Mouse (Mus musculus): ENCODE results near the gene Celsr3. TPM values are rescaled to one million over a fixed set of nuclear protein-coding genes. Genes with fewer than 3 reads are reported as not detected.
A peak's percentile ranks its signal among the peaks of the same experiment; 100 is the strongest.

Gene Celsr3
- total and polyA plus RNA-seq, 2 experiments from 2014 or later, result 5.8 to 86.4 TPM

GRCm38 (mm10) chr9:108783548-108784463 lies 42.3 kb upstream of the Celsr3 start, which contains the start of gene Ip6k2:
TSS of gene Ip6k2 (plus strand) at chr9:108783796.
- H3K4me1 ChIP-seq (ENCODE audit: insufficient read depth, low read length), result peaks cover 42% of the 10 kb centered on the region
- under 1% methylated on average over 56 of the region's 56 CpGs for WGBS

DNA sequence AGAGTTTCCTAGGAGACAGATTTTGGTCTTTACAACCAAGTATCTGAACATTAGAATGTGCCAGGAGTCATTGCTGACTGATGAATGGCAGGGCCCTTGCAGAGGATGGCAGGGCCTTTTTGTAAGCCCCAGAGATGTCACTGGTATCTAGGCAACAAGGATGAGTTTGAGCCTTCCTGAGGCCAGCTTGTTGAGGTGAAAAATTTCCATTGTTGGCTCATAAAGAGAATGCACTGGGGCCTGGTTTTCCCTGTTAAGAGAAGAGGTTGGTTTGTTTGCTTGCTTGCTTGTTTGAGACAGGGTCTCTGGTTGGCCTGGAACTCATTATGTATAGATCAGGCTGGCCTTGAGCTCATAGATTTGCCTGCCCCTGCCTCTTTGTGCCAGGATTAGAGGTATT lies 40.7 kb upstream of the Celsr3 start:
- Histone ChIP-seq H3K4me1 (ENCODE audit: insufficient read depth, low read length) (peaks cover 49% of the 10 kb centered on the region), H3K9me3 (ENCODE audit: low read length) (no peaks in the 10 kb centered on the region), H3K36me3 (ENCODE audit: insufficient read depth, low read length) (no peaks in the 10 kb centered on the region), H3K4me3 (ENCODE audit: low read length) (peak overlapping the region; percentile 81), H3K9ac (replicated peaks; ENCODE audit: low read length) (peak overlapping the region; percentile 95), H3K4me2 (ENCODE audit: low read depth, low read length) (peak overlapping the region; percentile 67), H3K27me3 (ENCODE audit: insufficient read depth, low read length) (no peaks in the 10 kb centered on the region), H3K27ac (peak overlapping the region; percentile 96; the same call in 1 of the 2 replicates)
- no peak for TF ChIP-seq CTCF (IDR thresholded peaks at IDR 0.05; ENCODE audit: low read depth)
- ATAC-seq (no peak), DNase-seq (ENCODE audit: low spot score) (peak; percentile 53)

More at GRCm38 (mm10) chr9:108783548-108784463, 42.3 kb upstream of the Celsr3 start, which contains the start of gene Ip6k2:
- no peaks in the 10 kb centered on the region for H3K9me3 ChIP-seq (ENCODE audit: low read length)
- no peak for TF ChIP-seq CTCF (IDR thresholded peaks at IDR 0.05; ENCODE audit: low read depth)
- no peaks in the 10 kb centered on the region for H3K27me3 ChIP-seq (ENCODE audit: insufficient read depth, low read length)
- H3K4me2 ChIP-seq (ENCODE audit: low read depth, low read length), result peak within 1 kb of the TSS; percentile 67
- ATAC-seq, result peak; percentile 98
- peak within 1 kb of the TSS; percentile 96 for H3K27ac ChIP-seq
- peak within 1 kb of the TSS; percentile 95 for H3K9ac ChIP-seq (replicated peaks; ENCODE audit: low read length)
- H3K4me3 ChIP-seq (ENCODE audit: low read length), result peak within 1 kb of the TSS; percentile 81
- no peaks in the 10 kb centered on the region for H3K36me3 ChIP-seq (ENCODE audit: insufficient read depth, low read length)
- peak; percentile 98 for DNase-seq (ENCODE audit: low spot score)

GRCm38 (mm10) chr9:108786494-108786893 lies 39.6 kb upstream of the Celsr3 start:
- no peak for ATAC-seq
- DNase-seq (ENCODE audit: low spot score), result no peak
- H3K27me3 ChIP-seq (ENCODE audit: insufficient read depth, low read length), result no peaks in the 10 kb centered on the region

GRCm38 (mm10) chr9:108787080-108787479 lies 39.0 kb upstream of the Celsr3 start:
- 84% methylated on average over 2 of the region's 2 CpGs for WGBS
- no peak overlapping the region for H3K4me3 ChIP-seq (ENCODE audit: low read length)
- no peak overlapping the region for H3K9ac ChIP-seq (replicated peaks; ENCODE audit: low read length)
- DNase-seq (ENCODE audit: low spot score), result no peak
- no peaks in the 10 kb centered on the region for H3K27me3 ChIP-seq (ENCODE audit: insufficient read depth, low read length)
- H3K27ac ChIP-seq, result no peak overlapping the region
- no peak for TF ChIP-seq CTCF (IDR thresholded peaks at IDR 0.05; ENCODE audit: low read depth)
- no peak for ATAC-seq
- no peaks in the 10 kb centered on the region for H3K36me3 ChIP-seq (ENCODE audit: insufficient read depth, low read length)
- H3K4me2 ChIP-seq (ENCODE audit: low read depth, low read length), result peak overlapping the region; percentile 67
- H3K9me3 ChIP-seq (ENCODE audit: low read length), result no peaks in the 10 kb centered on the region
- H3K4me1 ChIP-seq (ENCODE audit: insufficient read depth, low read length), result peaks cover 50% of the 10 kb centered on the region

More at GRCm38 (mm10) chr9:108786494-108786893, 39.6 kb upstream of the Celsr3 start:
- Histone ChIP-seq H3K4me2 (ENCODE audit: low read depth, low read length) (peak overlapping the region; percentile 67), H3K4me1 (ENCODE audit: insufficient read depth, low read length) (peaks cover 50% of the 10 kb centered on the region), H3K4me3 (ENCODE audit: low read length) (peak overlapping the region; percentile 81), H3K27ac (no peak overlapping the region), H3K36me3 (ENCODE audit: insufficient read depth, low read length) (no peaks in the 10 kb centered on the region), H3K9me3 (ENCODE audit: low read length) (no peaks in the 10 kb centered on the region), H3K9ac (replicated peaks; ENCODE audit: low read length) (0 out of 2 replicates have a peak overlapping the region, but pooled peaks have one; percentile 28)
- no peak for TF ChIP-seq CTCF (IDR thresholded peaks at IDR 0.05; ENCODE audit: low read depth)
- WGBS, result 63% methylated on average over 1 of the region's 1 CpGs

DNA sequence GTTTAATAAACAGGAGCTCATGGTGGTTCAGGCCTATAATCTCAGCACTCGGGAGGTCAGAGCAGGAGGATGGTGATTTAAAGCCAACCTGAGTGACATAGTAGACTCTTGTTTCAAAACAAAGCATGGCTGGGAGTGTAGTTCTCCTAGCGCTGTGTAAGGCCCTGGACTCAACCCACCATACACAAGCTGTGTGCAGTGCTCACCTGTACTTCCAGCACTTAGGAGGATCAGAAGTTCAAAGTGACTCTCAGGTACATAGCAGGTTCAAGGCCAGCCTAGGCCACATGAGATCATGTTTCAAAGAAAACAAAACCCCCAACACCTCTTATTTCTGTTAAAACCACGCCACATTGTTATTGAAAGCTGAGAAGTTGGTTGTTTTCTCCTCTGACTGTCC lies 37.4 kb upstream of the Celsr3 start:
- peaks cover 49% of the 10 kb centered on the region for H3K4me1 ChIP-seq (ENCODE audit: insufficient read depth, low read length)
- H3K9me3 ChIP-seq (ENCODE audit: low read length), result no peaks in the 10 kb centered on the region
- no peaks in the 10 kb centered on the region for H3K27me3 ChIP-seq (ENCODE audit: insufficient read depth, low read length)
- no peak for TF ChIP-seq CTCF (IDR thresholded peaks at IDR 0.05; ENCODE audit: low read depth)
- WGBS, result 72% methylated on average over 3 of the region's 3 CpGs
- H3K4me2 ChIP-seq (ENCODE audit: low read depth, low read length), result peak overlapping the region; percentile 11; the same call in 1 of the 2 replicates
- H3K27ac ChIP-seq, result no peak overlapping the region
- ATAC-seq (no peak), DNase-seq (ENCODE audit: low spot score) (no peak)
- H3K4me3 ChIP-seq (ENCODE audit: low read length), result no peak overlapping the region
- no peak overlapping the region for H3K9ac ChIP-seq (replicated peaks; ENCODE audit: low read length)
- H3K36me3 ChIP-seq (ENCODE audit: insufficient read depth, low read length), result no peaks in the 10 kb centered on the region

GRCm38 (mm10) chr9:108792307-108792706 lies 33.8 kb upstream of the Celsr3 start:
- ATAC-seq (no peak), DNase-seq (ENCODE audit: low spot score) (no peak)
- Histone ChIP-seq H3K9me3 (ENCODE audit: low read length) (no peaks in the 10 kb centered on the region), H3K4me2 (ENCODE audit: low read depth, low read length) (no peak overlapping the region), H3K4me3 (ENCODE audit: low read length) (no peak overlapping the region), H3K36me3 (ENCODE audit: insufficient read depth, low read length) (peaks cover 8% of the 10 kb centered on the region; the same call in 1 of the 2 replicates), H3K9ac (replicated peaks; ENCODE audit: low read length) (no peak overlapping the region), H3K4me1 (ENCODE audit: insufficient read depth, low read length) (peaks cover 35% of the 10 kb centered on the region), H3K27me3 (ENCODE audit: insufficient read depth, low read length) (no peaks in the 10 kb centered on the region), H3K27ac (peak overlapping the region; percentile 12; the same call in 1 of the 2 replicates)
- 80% methylated on average over 1 of the region's 1 CpGs for WGBS
- no peak for TF ChIP-seq CTCF (IDR thresholded peaks at IDR 0.05; ENCODE audit: low read depth)

All from hindbrain, postnatal 0 days (tissue).